Mouse (Mus musculus) brain, embryonic 14.5 days (tissue): ENCODE measurements around the gene Gstp2.

ENCODE experiments used
- CTCF ChIP-seq: fragments of 200-500 bp; IDR thresholded peaks from 2 replicates; pipeline ENCODE4 v1.5.1; 2012; ENCODE audit warnings: inconsistent platforms, mild to moderate bottlenecking, moderate library complexity, borderline replicate concordance; ENCODE audit not compliant: insufficient read depth, insufficient read length; ENCODE audit errors: extremely low read depth
- POLR2A ChIP-seq: fragments of 200-500 bp; IDR thresholded peaks from 2 replicates; pipeline ENCODE4 v1.6.1; 2012; ENCODE audit warnings: mild to moderate bottlenecking, inconsistent platforms, borderline replicate concordance; ENCODE audit not compliant: poor library complexity, insufficient read depth, insufficient read length, severe bottlenecking; ENCODE audit errors: extremely low read depth

GRCm38 (mm10) chr19:4000949-4001525 is 44.8 kb downstream of the Gstp2 start:
- TF ChIP-seq CTCF: no peak
- no peak for TF ChIP-seq POLR2A
